Mouse (Mus musculus): ENCODE measurements around the gene Tshr.

GRCm38 (mm10) chr12:91383516-91384264, 673 bp upstream of the Tshr start:
- TF ChIP-seq POLR2A (IDR thresholded peaks at IDR 0.05; ENCODE audit: low read depth, low read length) = no peak
- TF ChIP-seq CTCF (IDR thresholded peaks at IDR 0.05; ENCODE audit: borderline replicate concordance, insufficient read depth, low read length) = no peak

Data from embryonic fibroblast, embryonic 13.5 days (primary cell).